Mouse (Mus musculus) left cerebral cortex, adult 8-10 months (tissue): ENCODE results near the gene 2310022A10Rik. TPM values are rescaled to one million over a fixed set of nuclear protein-coding genes. Genes with fewer than 3 reads are reported as not detected.
"Not testable (repeated sequence)": the region's sequence is repeated elsewhere in the genome, so short reads cannot be mapped to it uniquely, and the experiment has no call there.

Experiments used
- DNase-seq, 2 experiments: peaks; one replicate each; pipeline ENCODE4 v3.0.0; 2022; ENCODE audit warnings: low spot score in 2 of 2
- total RNA-seq, 4 experiments: library from RNA; stranded (reverse); gene quantifications; 2 replicates each; pipeline ENCODE4 v1.2.4; 2022

The 2310022A10Rik gene
- total RNA-seq, 4 experiments from 2014 or later = 26.1 to 34.5 (median 31.0) TPM

DNA sequence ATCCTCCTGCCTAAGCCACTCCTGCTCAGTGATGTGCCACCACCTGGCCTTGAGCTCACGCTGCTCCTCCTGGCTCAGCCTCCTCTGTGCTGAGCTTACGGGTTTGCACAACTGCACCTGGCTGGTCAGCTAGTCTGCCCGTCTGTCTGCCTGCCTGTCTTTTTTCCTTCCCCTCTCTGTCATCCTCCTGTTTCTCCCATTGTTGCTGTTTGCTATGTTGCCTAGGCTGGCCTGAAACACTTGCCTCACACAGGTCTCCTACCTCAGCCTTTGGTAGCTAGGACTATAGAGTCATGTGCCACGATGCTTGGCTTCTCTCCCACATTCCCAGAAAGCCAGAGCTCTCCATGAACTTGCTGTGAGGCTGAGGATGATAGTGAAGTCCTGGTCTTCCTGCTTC lies 59.9 kb downstream of the 2310022A10Rik start:
- no peak for DNase-seq

DNA sequence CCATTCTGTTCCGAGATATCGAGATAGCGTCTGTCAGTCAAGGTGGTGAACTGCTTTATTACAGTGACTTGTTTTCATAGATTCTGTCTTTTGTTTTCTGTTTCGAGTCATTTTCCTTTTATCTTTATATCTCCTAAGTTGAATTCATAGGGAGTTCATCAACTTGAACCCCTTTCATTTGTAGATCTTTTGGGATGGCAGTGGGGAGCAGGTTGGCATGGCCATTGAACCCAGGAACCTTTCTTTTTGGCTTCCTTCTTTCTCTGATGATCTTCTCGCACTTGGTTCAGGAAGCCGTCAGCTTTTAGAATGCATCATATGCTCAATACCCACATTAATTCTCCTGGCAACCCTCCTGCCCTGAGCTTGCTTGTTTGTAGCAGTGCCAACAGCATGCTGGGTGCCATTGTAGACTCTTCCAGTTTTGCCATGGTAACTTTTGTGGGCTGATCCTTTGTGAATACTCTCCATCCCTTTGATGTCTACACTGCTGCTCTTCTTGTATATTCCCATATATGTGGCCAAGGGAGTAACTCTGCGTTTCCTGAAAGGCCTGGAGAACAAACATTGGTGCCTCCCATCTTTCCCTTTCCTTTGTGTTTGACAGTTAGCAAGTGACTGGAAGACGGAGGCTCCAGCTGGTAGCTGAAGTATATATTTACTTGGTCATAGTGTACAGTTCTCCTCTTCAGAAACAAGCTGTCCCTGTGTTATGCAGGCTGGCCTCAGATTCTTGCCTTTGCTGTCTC lies 60.9 kb downstream of the 2310022A10Rik start:
- DNase-seq = peak in 1 of 2 experiments; percentile 59

DNA sequence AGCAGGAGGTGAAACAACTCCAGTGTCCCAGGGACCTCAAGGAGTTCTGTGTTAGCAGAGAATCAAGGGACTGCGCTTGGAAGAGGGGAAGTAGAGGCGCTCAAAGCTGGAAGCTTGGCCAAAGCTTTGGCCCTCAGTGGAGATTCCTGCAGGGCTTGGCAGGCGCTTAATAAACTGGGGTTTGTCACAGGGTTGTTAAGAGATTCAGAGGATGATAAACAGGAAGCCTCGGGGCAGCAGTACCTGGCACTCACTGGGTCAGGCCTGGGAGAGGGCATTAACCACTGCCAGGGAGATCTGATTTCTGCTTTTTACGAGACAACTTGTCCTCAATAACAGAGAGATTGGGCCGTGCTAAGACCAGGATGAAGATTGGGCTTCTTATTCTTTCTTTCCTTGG lies 68.0 kb downstream of the 2310022A10Rik start:
- DNase-seq = no peak

DNA sequence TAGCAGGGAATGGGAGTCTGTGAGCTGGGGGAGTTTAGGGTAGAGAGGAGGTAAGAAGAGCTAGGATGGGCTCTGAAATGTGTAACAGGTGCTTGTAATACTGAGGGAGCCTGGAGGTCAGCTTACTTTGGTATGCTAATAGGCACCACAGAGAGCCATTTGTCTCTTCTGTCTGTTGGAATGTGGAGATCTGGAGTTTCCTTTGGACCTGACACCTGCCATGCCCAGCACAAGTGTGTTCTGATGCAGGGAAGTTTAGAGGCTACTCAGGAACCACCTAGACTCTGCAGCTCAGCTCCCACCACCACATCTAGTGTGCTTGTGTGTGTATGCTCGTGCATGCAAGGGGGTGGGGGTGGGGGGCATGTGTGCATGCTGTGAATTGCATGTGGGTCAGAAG lies 69.2 kb downstream of the 2310022A10Rik start:
- no peak for DNase-seq

DNA sequence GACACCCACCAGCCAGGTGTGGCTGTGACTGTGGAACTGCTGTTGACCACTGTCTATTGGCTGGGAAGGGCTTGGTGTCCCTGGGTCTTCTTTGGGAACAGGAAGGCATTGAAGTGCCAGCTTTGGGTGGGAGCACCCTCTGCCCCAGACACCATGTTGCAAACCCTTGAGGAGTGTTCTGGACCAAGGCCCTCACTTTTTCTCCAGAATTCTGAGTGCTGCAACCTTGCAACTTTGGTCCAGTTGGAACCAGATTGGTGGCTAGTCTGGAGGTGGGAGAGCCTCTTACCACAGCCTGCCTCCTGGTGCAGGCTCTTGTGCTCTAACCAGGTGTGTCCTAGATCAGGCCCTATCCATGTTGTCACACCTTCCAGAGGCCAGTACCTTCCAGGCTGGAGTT lies 71.9 kb downstream of the 2310022A10Rik start:
- no peak for DNase-seq

DNA sequence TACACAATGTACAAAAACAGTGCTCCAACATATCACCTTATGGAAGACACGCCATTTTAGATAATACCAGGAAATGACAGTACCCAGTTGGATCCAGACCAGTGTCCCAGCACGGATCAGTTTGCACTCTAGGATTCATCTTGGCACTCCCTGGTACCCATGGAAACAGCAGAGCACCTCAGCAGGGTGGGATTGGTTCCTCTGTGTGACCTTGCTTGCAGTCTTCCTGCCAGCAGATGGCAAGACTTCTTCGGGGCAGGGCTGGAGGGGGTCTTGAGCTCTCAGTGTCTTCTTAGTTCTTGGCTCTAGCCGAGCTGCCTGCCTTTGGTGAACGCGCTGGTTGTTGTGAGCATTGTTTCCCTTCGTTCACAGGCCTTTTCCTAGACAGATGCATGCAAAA lies 74.7 kb downstream of the 2310022A10Rik start:
- no peak for DNase-seq

DNA sequence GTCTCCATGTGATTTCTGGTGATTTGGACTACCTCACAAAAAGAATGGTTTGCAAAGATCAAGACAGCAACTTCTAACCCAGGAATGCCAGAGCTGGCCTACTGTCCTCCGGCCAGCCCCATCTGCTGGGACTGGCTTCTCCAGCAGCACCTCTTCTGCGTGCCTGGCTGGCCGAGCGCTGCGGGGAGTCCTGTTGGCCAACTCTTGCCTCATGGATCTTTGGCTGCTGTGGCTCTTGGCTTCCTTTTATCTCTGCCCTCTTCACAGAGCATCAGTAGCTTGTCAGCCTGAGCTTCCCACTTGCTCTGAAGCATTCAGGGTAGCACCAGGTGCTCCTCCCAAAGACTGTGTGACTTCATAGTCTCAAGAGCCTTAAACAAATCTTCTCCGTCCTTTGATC lies 75.2 kb downstream of the 2310022A10Rik start:
- DNase-seq = no peak

DNA sequence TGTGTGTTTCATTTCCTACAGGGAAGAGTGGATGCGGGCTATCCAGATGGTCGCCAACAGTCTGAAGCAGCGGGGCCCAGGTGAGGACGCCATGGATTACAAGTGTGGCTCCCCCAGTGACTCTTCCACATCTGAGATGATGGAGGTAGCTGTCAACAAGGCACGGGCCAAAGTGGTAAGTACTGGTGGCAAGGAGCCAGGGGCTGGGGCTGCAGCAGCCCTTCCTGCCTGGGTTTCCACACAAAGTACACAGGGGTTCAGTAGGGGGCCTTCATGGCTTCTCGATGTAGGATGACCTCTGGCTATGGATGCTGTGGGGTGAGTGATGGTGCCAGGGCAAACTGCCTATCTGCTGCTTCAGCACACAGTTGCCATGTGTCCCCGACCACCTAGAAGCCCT lies 75.8 kb downstream of the 2310022A10Rik start:
- DNase-seq = not testable (repeated sequence)

DNA sequence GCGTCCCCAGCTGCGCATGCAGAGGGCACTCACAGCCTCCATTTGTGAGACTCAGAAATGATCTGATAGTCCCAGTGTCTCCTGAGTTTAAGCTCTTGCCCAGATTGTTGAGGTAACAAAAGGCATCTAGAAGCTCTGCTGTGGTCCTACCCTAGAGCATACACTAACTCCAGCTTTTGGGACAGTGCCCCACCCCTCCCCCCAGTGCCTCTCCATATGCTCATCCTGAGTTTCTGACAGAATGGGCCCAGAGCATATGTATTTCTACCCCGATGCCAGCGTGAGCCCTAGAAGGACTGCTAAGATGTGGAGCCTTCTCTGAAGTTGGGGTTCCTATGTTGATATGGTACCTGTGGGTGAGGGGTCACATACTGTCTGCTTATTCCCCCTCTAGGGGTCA lies 78.4 kb downstream of the 2310022A10Rik start:
- no peak for DNase-seq

Other genes starting within 250 kb of the 2310022A10Rik start
- 10 to 100 TPM; 41.9 to 51.1 (median 44.6) TPM for gene Ltbp4, start 215.5 kb upstream of the 2310022A10Rik start, total RNA-seq
- 10 to 100 TPM; 20.7 to 25.9 (median 23.1) TPM for gene Shkbp1, start 197.2 kb upstream of the 2310022A10Rik start, total RNA-seq
- not detected for gene Gm20479, start 195.8 kb upstream of the 2310022A10Rik start, total RNA-seq
- 100 to 1,000 TPM; 119 to 133 (median 127) TPM for gene Sptbn4, start 105.5 kb upstream of the 2310022A10Rik start, total RNA-seq
- gene Blvrb, start 105.3 kb upstream of the 2310022A10Rik start, total RNA-seq = 10 to 100 TPM; 17.3 to 23.4 (median 20.2) TPM
- gene Sertad3, start 79.5 kb upstream of the 2310022A10Rik start, total RNA-seq = 1 to 10 TPM; 2.4 to 4.5 (median 3.4) TPM
- 10 to 100 TPM; 13.8 to 17.5 (median 14.1) TPM for gene Sertad1, start 66.3 kb upstream of the 2310022A10Rik start, total RNA-seq
- gene Prx, start 53.9 kb upstream of the 2310022A10Rik start, total RNA-seq = under 1 TPM; 0.48 to 0.53 (median 0.52) TPM
- under 1 TPM in 3 of 4 experiments, not detected in 1; 0.12 to 0.20 (median 0.14) TPM for gene Hipk4, start 30.0 kb upstream of the 2310022A10Rik start, total RNA-seq
- gene Pld3, start within 50 bp of the 2310022A10Rik start, total RNA-seq = 100 to 1,000 TPM; 675 to 760 (median 715) TPM
- 100 to 1,000 TPM in 3 of 4 experiments, 10 to 100 TPM in 1; 98.3 to 115 (median 109) TPM for gene Akt2, start 38.3 kb downstream of the 2310022A10Rik start, total RNA-seq
- gene Ttc9b, start 100.7 kb downstream of the 2310022A10Rik start, total RNA-seq = 10 to 100 TPM; 81.9 to 99.6 (median 88.5) TPM
- 100 to 1,000 TPM; 166 to 174 (median 173) TPM for gene Map3k10, start 121.4 kb downstream of the 2310022A10Rik start, total RNA-seq
- gene Zfp607b, start 136.1 kb downstream of the 2310022A10Rik start, total RNA-seq = 10 to 100 TPM in 2 of 4 experiments, 1 to 10 TPM in 2; 9.7 to 12.2 (median 10.7) TPM
- 10 to 100 TPM; 38.2 to 46.6 (median 42.1) TPM for gene Zfp60, start 178.2 kb downstream of the 2310022A10Rik start, total RNA-seq